Mouse (Mus musculus): ENCODE results near the gene Selenoo. TPM values are rescaled to one million over a fixed set of nuclear protein-coding genes. Genes with fewer than 3 reads are reported as not detected.

Gene Selenoo
- polyA plus RNA-seq (2021), result 31.1 TPM

GRCm38 (mm10) chr15:89088607-89089247 lies at the start of gene Selenoo:
Gene Selenoo, plus strand, starts transcription at chr15:89089084.
- in situ Hi-C loops (cut with MboI; ENCODE audit: low pct_unique_long_range_greater_than_20kb), result no loop called here
- DNase-seq (ENCODE audit: low read depth, low spot score) (peak; percentile 57), ATAC-seq (peak; percentile 90)
- POLR2A ChIA-PET, result interaction anchor here (1.3 to 2.4 kb wide), 2 partner anchors 9 to 13 kb away, joined by 4 to 13 read pairs; no protein-coding TSS in a partner anchor
- H3K27me3 ChIP-seq, result no peaks in the 10 kb centered on the region
- TF ChIP-seq CTCF (IDR thresholded peaks at IDR 0.05), result no peak
- CTCF ChIA-PET, result interaction anchor here (1.0 kb wide), 1 partner anchor 15 kb away, joined by 3 read pairs; no protein-coding TSS in a partner anchor

- in situ Hi-C loops (cut with MboI; ENCODE audit: low pct_unique_long_range_greater_than_20kb), result no loop called here
- POLR2A ChIA-PET, result no interaction called here
- DNase-seq (ENCODE audit: low read depth, low spot score) (no peak), ATAC-seq (no peak)
- CTCF ChIA-PET, result no interaction called here
- peaks cover 10% of the 10 kb centered on the region for H3K27me3 ChIP-seq
- TF ChIP-seq CTCF (IDR thresholded peaks at IDR 0.05), result no peak
Observed at GRCm38 (mm10) chr15:89044381-89044780, 44.5 kb upstream of the Selenoo start.

- DNase-seq (ENCODE audit: low read depth, low spot score) (no peak), ATAC-seq (no peak)
- ChIA-PET CTCF (no interaction called here), POLR2A (no interaction called here)
- TF ChIP-seq CTCF (IDR thresholded peaks at IDR 0.05), result no peak
- in situ Hi-C loops (cut with MboI; ENCODE audit: low pct_unique_long_range_greater_than_20kb), result no loop called here
- H3K27me3 ChIP-seq, result peaks cover 24% of the 10 kb centered on the region
Observed at GRCm38 (mm10) chr15:89046356-89046755, 42.5 kb upstream of the Selenoo start.

- POLR2A ChIA-PET, result interaction anchor here (0.7 kb wide), 1 partner anchor 217 kb away, joined by 3 read pairs; no protein-coding TSS in a partner anchor
- ATAC-seq (no peak), DNase-seq (ENCODE audit: low read depth, low spot score) (no peak)
- H3K27me3 ChIP-seq, result peaks cover 70% of the 10 kb centered on the region
- no peak for TF ChIP-seq CTCF (IDR thresholded peaks at IDR 0.05)
- CTCF ChIA-PET, result no interaction called here
- in situ Hi-C loops (cut with MboI; ENCODE audit: low pct_unique_long_range_greater_than_20kb), result loop anchor here (5.0 kb wide), 1 partner anchor 42 kb away; no protein-coding TSS in a partner anchor
Observed at GRCm38 (mm10) chr15:89054666-89055065, 34.2 kb upstream of the Selenoo start.

- in situ Hi-C loops (cut with MboI; ENCODE audit: low pct_unique_long_range_greater_than_20kb), result no loop called here
- DNase-seq (ENCODE audit: low read depth, low spot score) (no peak), ATAC-seq (no peak)
- peaks cover 59% of the 10 kb centered on the region for H3K27me3 ChIP-seq
- ChIA-PET CTCF (interaction anchor here (1.0 kb wide), 1 partner anchor 35 kb away, joined by 3 read pairs; no protein-coding TSS in a partner anchor), POLR2A (no interaction called here)
- no peak for TF ChIP-seq CTCF (IDR thresholded peaks at IDR 0.05)
Observed at GRCm38 (mm10) chr15:89058736-89059135, 30.1 kb upstream of the Selenoo start.

- TF ChIP-seq CTCF (IDR thresholded peaks at IDR 0.05), result no peak
- CTCF ChIA-PET, result interaction anchor here (1.0 kb wide), 1 partner anchor 35 kb away, joined by 3 read pairs; no protein-coding TSS in a partner anchor
- ATAC-seq, result no peak
- POLR2A ChIA-PET, result no interaction called here
- peaks cover 59% of the 10 kb centered on the region for H3K27me3 ChIP-seq
- no peak for DNase-seq (ENCODE audit: low read depth, low spot score)
- in situ Hi-C loops (cut with MboI; ENCODE audit: low pct_unique_long_range_greater_than_20kb), result no loop called here
Observed at GRCm38 (mm10) chr15:89059161-89059931, 29.5 kb upstream of the Selenoo start, which contains the start of gene Panx2. Gene Panx2, plus strand, starts transcription at chr15:89059734.

- ATAC-seq, result no peak
Observed at GRCm38 (mm10) chr15:89060032-89060681, 28.7 kb upstream of the Selenoo start.

GRCm38 (mm10) chr15:89060811-89061460 lies 27.9 kb upstream of the Selenoo start:
- no peak for TF ChIP-seq CTCF (IDR thresholded peaks at IDR 0.05)
- peaks cover 65% of the 10 kb centered on the region for H3K27me3 ChIP-seq
- DNase-seq (ENCODE audit: low read depth, low spot score) (no peak), ATAC-seq (no peak)
- CTCF ChIA-PET, result no interaction called here
- in situ Hi-C loops (cut with MboI; ENCODE audit: low pct_unique_long_range_greater_than_20kb), result loop anchor here (10.0 kb wide), 1 partner anchor 236 kb away; no protein-coding TSS in a partner anchor
- POLR2A ChIA-PET, result no interaction called here

More at GRCm38 (mm10) chr15:89060032-89060681, 28.7 kb upstream of the Selenoo start:
- H3K27me3 ChIP-seq, result peaks cover 67% of the 10 kb centered on the region
- TF ChIP-seq CTCF (IDR thresholded peaks at IDR 0.05), result no peak
- POLR2A ChIA-PET, result no interaction called here
- DNase-seq (ENCODE audit: low read depth, low spot score), result no peak
- CTCF ChIA-PET, result no interaction called here
- in situ Hi-C loops (cut with MboI; ENCODE audit: low pct_unique_long_range_greater_than_20kb), result loop anchor here (10.0 kb wide), 1 partner anchor 235 kb away; no protein-coding TSS in a partner anchor

GRCm38 (mm10) chr15:89061761-89062517 lies 26.9 kb upstream of the Selenoo start:
- peaks cover 58% of the 10 kb centered on the region for H3K27me3 ChIP-seq
- ATAC-seq (no peak), DNase-seq (ENCODE audit: low read depth, low spot score) (no peak)
- CTCF ChIA-PET, result no interaction called here
- no peak for TF ChIP-seq CTCF (IDR thresholded peaks at IDR 0.05)
- POLR2A ChIA-PET, result no interaction called here
- in situ Hi-C loops (cut with MboI; ENCODE audit: low pct_unique_long_range_greater_than_20kb), result loop anchor here (10.0 kb wide), 1 partner anchor 237 kb away; no protein-coding TSS in a partner anchor
